Mouse (Mus musculus) ES-Bruce4 (cell line): ENCODE measurements around the gene Vamp4.

ENCODE experiments used
- CTCF ChIP-seq: IDR thresholded peaks from one replicate; pipeline ENCODE4 v1.8.1; 2011; ENCODE audit warnings: low read depth, low read length
- EP300 ChIP-seq: IDR thresholded peaks from 2 replicates; pipeline ENCODE4 v1.6.1; 2011; ENCODE audit warnings: low read depth, low read length; ENCODE audit not compliant: insufficient read depth
- POLR2A ChIP-seq: IDR thresholded peaks from one replicate; pipeline ENCODE4 v1.8.1; 2011; ENCODE audit warnings: low read length; ENCODE audit not compliant: insufficient read depth

DNA sequence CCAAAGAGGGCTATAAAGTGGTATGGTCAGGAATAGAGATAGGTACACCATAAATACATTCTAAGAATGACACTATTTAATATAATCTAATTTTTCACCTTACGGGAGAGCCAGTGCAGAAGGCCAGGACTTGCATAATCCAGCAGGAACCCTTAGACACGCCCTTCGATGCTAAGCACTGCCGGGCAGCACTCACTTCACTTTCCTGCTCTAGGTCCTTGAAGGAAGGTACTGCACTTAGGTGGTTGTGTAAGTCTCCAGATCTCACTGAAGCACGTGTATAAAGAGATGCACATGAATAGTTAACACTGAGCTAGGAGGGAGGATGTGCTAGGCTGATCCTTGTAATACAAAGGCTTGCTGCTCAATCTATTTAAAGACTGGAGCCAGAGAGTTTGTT is 29.3 kb downstream of the Vamp4 start:
- TF ChIP-seq CTCF (no peak), POLR2A (no peak), EP300 (no peak)
